Mouse (Mus musculus): ENCODE data around the gene Sox14. TPM values are rescaled to one million over a fixed set of nuclear protein-coding genes. Genes with fewer than 3 reads are reported as not detected.

Sox14 gene
- polyA plus RNA-seq, 1 experiment: not detected

- no peak for DNase-seq (ENCODE audit: low spot score)
Observed at GRCm38 (mm10) chr9:99848327-99848726, 27.6 kb downstream of the Sox14 start.

GRCm38 (mm10) chr9:99846820-99847219 lies 29.1 kb downstream of the Sox14 start:
- DNase-seq (ENCODE audit: low spot score): peak; percentile 33

GRCm38 (mm10) chr9:99839367-99839766 lies 36.6 kb downstream of the Sox14 start:
- no peak for DNase-seq (ENCODE audit: low spot score)

GRCm38 (mm10) chr9:99838877-99839276 lies 37.1 kb downstream of the Sox14 start:
- no peak for DNase-seq (ENCODE audit: low spot score)

- no peak for DNase-seq (ENCODE audit: low spot score)
Observed at GRCm38 (mm10) chr9:99836707-99837106, 39.3 kb downstream of the Sox14 start.

GRCm38 (mm10) chr9:99835624-99836430 lies 40.1 kb downstream of the Sox14 start:
- DNase-seq (ENCODE audit: low spot score): no peak

Other genes starting within 250 kb of the Sox14 start
- gene Dzip1l, start 246.7 kb downstream of the Sox14 start, polyA plus RNA-seq (2012; rRNA removed): 13.8 and 19.7 TPM in 2 replicates
- not detected in 2 replicates for gene Cldn18, start 158.9 kb downstream of the Sox14 start, polyA plus RNA-seq (2012; rRNA removed)